Mouse (Mus musculus): Measurements from ENCODE around the gene Tcfl5. TPM values are rescaled to one million over a fixed set of nuclear protein-coding genes. Genes with fewer than 3 reads are reported as not detected.
A peak's percentile ranks its signal among the peaks of the same experiment; 100 is the strongest.

The Tcfl5 gene
- polyA plus RNA-seq, 1 experiment = 1.1 TPM

DNA sequence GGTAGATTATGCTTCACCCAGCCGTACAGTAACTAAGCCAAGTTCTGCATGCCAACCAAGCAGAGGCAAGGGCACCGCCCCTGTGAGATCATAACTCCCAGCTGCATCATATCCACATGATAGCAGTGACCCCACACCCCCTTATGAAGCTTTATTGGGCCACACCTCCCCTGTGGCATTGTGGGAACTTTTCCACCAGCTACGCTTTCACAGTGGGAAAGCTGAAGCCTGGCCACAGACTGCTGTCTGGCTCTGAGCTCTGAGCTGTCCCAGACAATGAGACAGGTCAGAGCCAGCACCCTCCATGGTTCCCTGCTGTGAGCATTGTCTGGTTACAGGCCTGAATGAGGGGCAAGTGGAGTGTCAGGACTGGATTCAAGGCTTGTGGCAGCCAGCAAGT is 61.5 kb downstream of the Tcfl5 start, which contains the start of gene Mrgbp:
Gene Mrgbp, plus strand, starts transcription at position 303 of the 400 bp plus-strand sequence.
- H3K27ac ChIP-seq (ENCODE audit: insufficient read depth, low read length) = no peak within 1 kb of the TSS
- TF ChIP-seq POLR2A (IDR thresholded peaks at IDR 0.05; ENCODE audit: extremely low read depth, insufficient read depth, low read length) = no peak
- TF ChIP-seq CTCF (IDR thresholded peaks at IDR 0.05; ENCODE audit: extremely low read depth, insufficient read depth, low read length) = no peak
- no peak within 1 kb of the TSS for H3K4me3 ChIP-seq (ENCODE audit: insufficient read depth, low read length)
- H3K4me1 ChIP-seq (ENCODE audit: control insufficient read depth, insufficient read depth, low read length) = peaks cover 6% of the 10 kb centered on the region

- H3K27ac ChIP-seq (ENCODE audit: insufficient read depth, low read length) = no peak overlapping the region
- peaks cover 3% of the 10 kb centered on the region for H3K4me1 ChIP-seq (ENCODE audit: control insufficient read depth, insufficient read depth, low read length)
- TF ChIP-seq CTCF (IDR thresholded peaks at IDR 0.05; ENCODE audit: extremely low read depth, insufficient read depth, low read length) (peak; percentile 96), POLR2A (IDR thresholded peaks at IDR 0.05; ENCODE audit: extremely low read depth, insufficient read depth, low read length) (no peak)
- H3K4me3 ChIP-seq (ENCODE audit: insufficient read depth, low read length) = no peak overlapping the region
These were observed 63.8 kb downstream of the Tcfl5 start for GRCm38 (mm10) chr2:180578686-180579085.

GRCm38 (mm10) chr2:180576482-180576881 is 66.0 kb downstream of the Tcfl5 start:
- no peak overlapping the region for H3K27ac ChIP-seq (ENCODE audit: insufficient read depth, low read length)
- H3K4me3 ChIP-seq (ENCODE audit: insufficient read depth, low read length) = no peak overlapping the region
- no peak for TF ChIP-seq CTCF (IDR thresholded peaks at IDR 0.05; ENCODE audit: extremely low read depth, insufficient read depth, low read length)
- no peak for TF ChIP-seq POLR2A (IDR thresholded peaks at IDR 0.05; ENCODE audit: extremely low read depth, insufficient read depth, low read length)
- H3K4me1 ChIP-seq (ENCODE audit: control insufficient read depth, insufficient read depth, low read length) = no peaks in the 10 kb centered on the region

Other genes with a start within 250 kb of the Tcfl5 start
- 5.1 and 5.2 TPM in 2 replicates for gene Slco4a1, start 186.5 kb downstream of the Tcfl5 start, polyA plus RNA-seq (2012; rRNA removed)
- 5.6 and 6.0 TPM in 2 replicates for gene Ntsr1, start 142.7 kb downstream of the Tcfl5 start, polyA plus RNA-seq (2012; rRNA removed)
- 26.3 and 29.6 TPM in 2 replicates for gene Mrgbp, start 61.4 kb downstream of the Tcfl5 start, polyA plus RNA-seq (2012; rRNA removed)
- gene Ogfr, start 53.5 kb downstream of the Tcfl5 start, polyA plus RNA-seq (2012; rRNA removed) = 38.5 and 39.1 TPM in 2 replicates
- 15.5 and 17.2 TPM in 2 replicates for gene Col9a3, start 44.9 kb downstream of the Tcfl5 start, polyA plus RNA-seq (2012; rRNA removed)
- gene Dido1, start 67.3 kb upstream of the Tcfl5 start, polyA plus RNA-seq (2012; rRNA removed) = 28.1 and 32.9 TPM in 2 replicates
- 57.5 and 60.4 TPM in 2 replicates for gene Gid8, start 67.4 kb upstream of the Tcfl5 start, polyA plus RNA-seq (2012; rRNA removed)
- gene Slc17a9, start 82.6 kb upstream of the Tcfl5 start, polyA plus RNA-seq (2012; rRNA removed) = 1.0 and 1.3 TPM in 2 replicates
- 0.08 TPM in 1 of 2 replicates, not detected in the other for gene Bhlhe23, start 134.2 kb upstream of the Tcfl5 start, polyA plus RNA-seq (2012; rRNA removed)